Mouse (Mus musculus): ENCODE data around the gene Fanci.

GRCm38 (mm10) chr7:79469766-79470165 lies 78.0 kb downstream of the Fanci start:
- no peak for TF ChIP-seq CTCF (IDR thresholded peaks at IDR 0.05; ENCODE audit: borderline replicate concordance, insufficient read depth, low read length)
- no peak for TF ChIP-seq POLR2A (IDR thresholded peaks at IDR 0.05; ENCODE audit: low read depth, low read length)
